Comparison of ENCODE assay signal across 9 mouse cellular contexts in the genomic region with DNA sequence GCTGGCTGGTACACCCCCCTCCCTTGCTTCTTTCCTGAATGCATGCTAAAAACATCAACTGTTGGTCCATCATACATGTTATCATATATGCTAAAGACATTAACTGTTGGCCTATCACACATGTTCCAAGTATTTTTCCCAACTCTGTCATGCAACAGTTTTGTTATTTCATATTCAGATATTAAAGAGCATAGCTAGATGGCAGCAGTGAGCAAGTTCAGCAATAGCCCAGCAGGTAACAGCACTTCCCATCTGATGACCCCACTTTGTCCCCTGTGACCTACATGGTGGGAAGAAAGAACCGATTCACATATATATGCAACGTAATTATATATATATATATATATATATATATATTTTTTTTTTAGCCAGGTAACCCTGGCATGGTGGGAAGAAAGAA.
A peak's percentile ranks its signal among the peaks of the same experiment; 100 is the strongest.
DNase-seq lines count a peak whose midpoint lies in the region; ATAC-seq and TF ChIP-seq lines count a peak whose summit lies in the region.
"Had no signal": no experiment of that assay in that cellular context is flagged by ENCODE, and none has a peak within 500 bp of the region (broad histone marks: within the 10 kb centered on the region; RNA-seq: fewer than 3 reads in every experiment).

No protein-coding gene starts in this region.

- H3K9ac ChIP-seq in embryonic facial prominence, embryonic 14.5 days (ENCODE audit: low read depth, low read length), result no peak overlapping the region
- H3K9ac ChIP-seq in midbrain, embryonic 11.5 days (ENCODE audit: low read length), result no peak overlapping the region
- H3K9ac ChIP-seq: liver, embryonic 15.5 days had no signal

- H3K36me3 ChIP-seq in embryonic facial prominence, embryonic 14.5 days (ENCODE audit: control insufficient read depth, insufficient read depth, low read length), result no peaks in the 10 kb centered on the region
- H3K36me3 ChIP-seq in midbrain, embryonic 11.5 days (ENCODE audit: control insufficient read depth, insufficient read depth, low read length), result no peaks in the 10 kb centered on the region
- H3K36me3 ChIP-seq: liver, embryonic 15.5 days had no signal

- no peak overlapping the region for H3K27ac ChIP-seq in layer of hippocampus, adult 2 months
- no peak overlapping the region for H3K27ac ChIP-seq in embryonic facial prominence, embryonic 14.5 days (replicated peaks; ENCODE audit: low read depth, low read length)
- H3K27ac ChIP-seq in midbrain, embryonic 11.5 days (ENCODE audit: low read depth, low read length), result no peak overlapping the region
- H3K27ac ChIP-seq: liver, embryonic 15.5 days had no signal

- no peak overlapping the region for H3K4me2 ChIP-seq in embryonic facial prominence, embryonic 14.5 days (ENCODE audit: low read depth, low read length)
- H3K4me2 ChIP-seq in midbrain, embryonic 11.5 days, result no peak overlapping the region
- H3K4me2 ChIP-seq: liver, embryonic 15.5 days had no signal

- no peaks in the 10 kb centered on the region for H3K9me3 ChIP-seq in embryonic facial prominence, embryonic 14.5 days (ENCODE audit: control insufficient read depth, low read length)
- peaks cover 4% of the 10 kb centered on the region; the same call in 1 of the 2 replicates for H3K9me3 ChIP-seq in midbrain, embryonic 11.5 days (ENCODE audit: control insufficient read depth, low read length)
- H3K9me3 ChIP-seq: liver, embryonic 15.5 days had no signal

- H3K27me3 ChIP-seq in embryonic facial prominence, embryonic 14.5 days (replicated peaks; ENCODE audit: control insufficient read depth, insufficient read depth, low read length), result no peaks in the 10 kb centered on the region
- no peaks in the 10 kb centered on the region for H3K27me3 ChIP-seq in midbrain, embryonic 11.5 days (ENCODE audit: control insufficient read depth, insufficient read depth, low read length)
- H3K27me3 ChIP-seq: liver, embryonic 15.5 days had no signal

- H3K4me1 ChIP-seq in embryonic facial prominence, embryonic 14.5 days (ENCODE audit: control insufficient read depth, insufficient read depth, low read length), result no peaks in the 10 kb centered on the region
- no peaks in the 10 kb centered on the region for H3K4me1 ChIP-seq in midbrain, embryonic 11.5 days (ENCODE audit: control insufficient read depth, insufficient read depth, low read length)
- H3K4me1 ChIP-seq: liver, embryonic 15.5 days had no signal

- no peak for ATAC-seq in embryonic facial prominence, embryonic 14.5 days (ENCODE audit: low read depth)
- ATAC-seq in midbrain, embryonic 11.5 days (ENCODE audit: low FRiP score), result no peak

- no peak overlapping the region for H3K4me3 ChIP-seq in layer of hippocampus, adult 2 months
- H3K4me3 ChIP-seq in embryonic facial prominence, embryonic 14.5 days (ENCODE audit: low read depth, low read length), result no peak overlapping the region
- no peak overlapping the region for H3K4me3 ChIP-seq in midbrain, embryonic 11.5 days (ENCODE audit: low read depth, low read length)
- H3K4me3 ChIP-seq: liver, embryonic 15.5 days had no signal

- 42% methylated on average over 2 of the region's 2 CpGs for WGBS in embryonic facial prominence, embryonic 14.5 days
- 74% methylated on average over 2 of the region's 2 CpGs for WGBS in midbrain, embryonic 11.5 days

- TF ChIP-seq CTCF in layer of hippocampus, adult 2 months (conservative IDR thresholded peaks at IDR 0.05), result peak; percentile 79

- peak; percentile 43 for DNase-seq in adrenal gland, postnatal 10 days
- DNase-seq in adrenal gland, postnatal 4 days (ENCODE audit: low spot score in 2 of 2), result no peak
- DNase-seq in layer of hippocampus, adult 2 months (ENCODE audit: low spot score in 2 of 2), result peak in 1 of 2 experiments; percentile 31
- no peak for DNase-seq in layer of hippocampus, postnatal 36 days
- peak; percentile 36 for DNase-seq in Muller cell, postnatal 12 days (ENCODE audit: inconsistent ontology term)
- DNase-seq in embryonic facial prominence, embryonic 14.5 days (ENCODE audit: low spot score), result peak; percentile 58
- DNase-seq in retina, postnatal 1 day, result peak; percentile 72
- DNase-seq in midbrain, embryonic 11.5 days (ENCODE audit: low spot score, missing footprints), result no peak

Comparison
In these comparisons a context has a peak if more than half of its experiments do, and no peak if none do; other contexts are left out.
1. DNase-seq: peak in adrenal gland, postnatal 10 days (single experiment), Muller cell, postnatal 12 days (single experiment), embryonic facial prominence, embryonic 14.5 days (single experiment) and retina, postnatal 1 day (single experiment); none in adrenal gland, postnatal 4 days (0 of 2), layer of hippocampus, postnatal 36 days (0 of 2) and midbrain, embryonic 11.5 days (single experiment).